Mouse (Mus musculus): ENCODE measurements around the gene Hoxb1. TPM values are rescaled to one million over a fixed set of nuclear protein-coding genes. Genes with fewer than 3 reads are reported as not detected.

Gene Hoxb1
- polyA plus RNA-seq, 1 experiment: not detected

DNA sequence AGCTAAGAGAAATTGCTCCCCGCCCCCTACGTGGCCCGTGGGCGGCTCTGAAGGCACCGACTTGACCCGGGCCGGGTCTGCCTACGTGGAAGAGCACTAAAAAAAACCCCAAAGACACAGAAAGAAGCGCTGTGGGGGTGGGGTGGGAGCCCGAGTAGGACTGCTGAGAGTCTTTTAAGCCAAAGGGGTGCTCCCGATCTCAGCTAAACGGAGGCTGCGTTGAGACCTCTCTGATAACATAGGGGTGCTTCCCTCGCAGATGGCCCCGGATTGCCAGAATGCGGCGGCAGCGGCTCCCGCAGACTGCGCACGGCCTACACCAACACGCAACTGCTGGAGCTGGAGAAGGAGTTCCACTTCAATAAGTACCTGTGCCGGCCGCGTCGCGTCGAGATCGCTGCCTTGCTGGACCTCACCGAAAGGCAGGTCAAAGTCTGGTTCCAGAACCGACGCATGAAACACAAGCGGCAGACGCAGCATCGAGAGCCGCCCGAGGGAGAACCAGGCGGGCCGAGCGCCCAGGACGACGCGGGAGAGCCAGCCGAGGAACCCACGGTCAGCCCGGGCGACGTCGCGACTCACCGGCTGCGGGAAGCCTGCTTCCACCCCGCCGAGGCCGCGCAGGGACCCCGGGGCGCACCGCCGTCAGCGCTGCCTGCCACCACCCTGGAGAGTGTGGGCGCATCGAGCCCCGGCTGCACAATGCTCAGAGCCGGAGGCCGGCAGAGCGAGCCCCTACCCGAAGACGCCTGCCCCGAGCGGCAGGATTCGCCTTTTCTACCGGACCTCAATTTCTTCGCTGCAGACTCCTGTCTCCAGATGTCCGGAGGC is 12.6 kb upstream of the Hoxb1 start:
- TF ChIP-seq E2F4 (IDR thresholded peaks at IDR 0.05; ENCODE audit: insufficient read depth) (no peak), POLR2A (IDR thresholded peaks at IDR 0.05; ENCODE audit: insufficient read length, low read depth) (no peak), POLR2AphosphoS2 (IDR thresholded peaks at IDR 0.05; ENCODE audit: insufficient read length, low read depth) (no peak), MYOD1 (IDR thresholded peaks at IDR 0.05; ENCODE audit: control insufficient read depth in 1 of 3, insufficient read length in 2 of 3, low read depth in 2 of 3) (no peak), MAX (IDR thresholded peaks at IDR 0.05; ENCODE audit: low read depth) (no peak), REST (IDR thresholded peaks at IDR 0.05; ENCODE audit: insufficient read depth, insufficient read length) (no peak), CEBPB (IDR thresholded peaks at IDR 0.05; ENCODE audit: insufficient read depth, poor library complexity, severe bottlenecking) (no peak), USF1 (IDR thresholded peaks at IDR 0.05; ENCODE audit: low read depth) (no peak), TCF3 (IDR thresholded peaks at IDR 0.05; ENCODE audit: insufficient read length, low read depth) (no peak), TCF12 (IDR thresholded peaks at IDR 0.05; ENCODE audit: insufficient read depth, poor library complexity, severe bottlenecking) (no peak), MYOG (IDR thresholded peaks at IDR 0.05; ENCODE audit: control insufficient read depth in 1 of 3, insufficient read depth in 1 of 3, insufficient read length in 2 of 3, low read depth in 2 of 3) (no peak)
- Histone ChIP-seq H3K4me2 (ENCODE audit: low read depth) (no peak overlapping the region), H3K36me3 (ENCODE audit: control insufficient read depth, insufficient read depth) (no peaks in the 10 kb centered on the region), H3K27me3 (ENCODE audit: control insufficient read depth, insufficient read depth, insufficient read length) (peaks cover 62% of the 10 kb centered on the region), H3K4me3 (no peak overlapping the region), H3ac (ENCODE audit: control insufficient read depth, insufficient read length) (no peak overlapping the region), H3K79me2 (ENCODE audit: control insufficient read depth, insufficient read depth) (no peaks in the 10 kb centered on the region)

DNA sequence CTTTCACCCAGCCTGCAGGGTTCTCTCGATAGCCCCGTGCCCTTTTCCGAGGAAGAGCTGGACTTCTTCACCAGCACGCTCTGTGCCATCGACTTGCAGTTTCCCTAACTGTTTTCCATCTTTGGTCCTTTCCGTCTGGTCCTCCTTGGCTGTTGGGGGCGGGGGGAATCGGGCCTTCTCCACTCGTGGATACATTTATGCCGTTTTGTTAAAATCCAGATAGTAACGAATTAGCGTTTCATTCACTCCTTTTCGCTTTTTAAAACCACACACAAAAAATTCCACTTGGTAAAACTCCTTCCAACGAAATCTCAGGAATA is 12.1 kb upstream of the Hoxb1 start:
- Histone ChIP-seq H3K27me3 (ENCODE audit: control insufficient read depth, insufficient read depth, insufficient read length) (peaks cover 61% of the 10 kb centered on the region), H3K36me3 (ENCODE audit: control insufficient read depth, insufficient read depth) (no peaks in the 10 kb centered on the region), H3K79me2 (ENCODE audit: control insufficient read depth, insufficient read depth) (no peaks in the 10 kb centered on the region), H3K4me3 (no peak overlapping the region), H3ac (ENCODE audit: control insufficient read depth, insufficient read length) (no peak overlapping the region), H3K4me2 (ENCODE audit: low read depth) (no peak overlapping the region)
- TF ChIP-seq E2F4 (IDR thresholded peaks at IDR 0.05; ENCODE audit: insufficient read depth) (no peak), CEBPB (IDR thresholded peaks at IDR 0.05; ENCODE audit: insufficient read depth, poor library complexity, severe bottlenecking) (no peak), MYOG (IDR thresholded peaks at IDR 0.05; ENCODE audit: control insufficient read depth in 1 of 3, insufficient read depth in 1 of 3, insufficient read length in 2 of 3, low read depth in 2 of 3) (no peak), MYOD1 (IDR thresholded peaks at IDR 0.05; ENCODE audit: control insufficient read depth in 1 of 3, insufficient read length in 2 of 3, low read depth in 2 of 3) (no peak), POLR2AphosphoS2 (IDR thresholded peaks at IDR 0.05; ENCODE audit: insufficient read length, low read depth) (no peak), TCF12 (IDR thresholded peaks at IDR 0.05; ENCODE audit: insufficient read depth, poor library complexity, severe bottlenecking) (no peak), USF1 (IDR thresholded peaks at IDR 0.05; ENCODE audit: low read depth) (no peak), TCF3 (IDR thresholded peaks at IDR 0.05; ENCODE audit: insufficient read length, low read depth) (no peak), MAX (IDR thresholded peaks at IDR 0.05; ENCODE audit: low read depth) (no peak), POLR2A (IDR thresholded peaks at IDR 0.05; ENCODE audit: insufficient read length, low read depth) (no peak), SRF (IDR thresholded peaks at IDR 0.05; ENCODE audit: control insufficient read depth, insufficient read length, low read depth) (no peak), REST (IDR thresholded peaks at IDR 0.05; ENCODE audit: insufficient read depth, insufficient read length) (no peak)

DNA sequence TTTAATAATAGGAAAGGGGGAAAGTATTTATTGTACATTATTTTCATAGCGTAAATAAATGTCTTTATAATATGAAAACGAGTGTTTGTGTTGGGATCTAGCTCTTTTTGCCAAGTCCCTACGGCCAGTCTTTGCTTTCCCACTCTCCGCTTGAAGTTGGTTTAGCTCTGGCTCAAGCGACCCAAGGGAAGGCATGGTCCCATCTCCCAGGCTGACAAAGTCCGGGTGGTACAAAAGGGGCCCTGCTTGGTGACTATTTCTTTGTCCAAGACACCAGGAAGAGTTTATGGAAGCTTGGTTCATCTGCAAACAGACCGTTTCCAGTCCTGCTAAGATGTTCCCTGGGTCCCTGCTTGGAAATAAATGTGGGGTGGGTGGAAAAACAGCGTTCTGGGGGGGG is 11.6 kb upstream of the Hoxb1 start:
- Histone ChIP-seq H3K4me3 (no peak overlapping the region), H3ac (ENCODE audit: control insufficient read depth, insufficient read length) (no peak overlapping the region), H3K36me3 (ENCODE audit: control insufficient read depth, insufficient read depth) (no peaks in the 10 kb centered on the region), H3K4me2 (ENCODE audit: low read depth) (no peak overlapping the region), H3K27me3 (ENCODE audit: control insufficient read depth, insufficient read depth, insufficient read length) (peaks cover 61% of the 10 kb centered on the region), H3K79me2 (ENCODE audit: control insufficient read depth, insufficient read depth) (no peaks in the 10 kb centered on the region)
- TF ChIP-seq SRF (IDR thresholded peaks at IDR 0.05; ENCODE audit: control insufficient read depth, insufficient read length, low read depth) (no peak), POLR2AphosphoS2 (IDR thresholded peaks at IDR 0.05; ENCODE audit: insufficient read length, low read depth) (no peak), USF1 (IDR thresholded peaks at IDR 0.05; ENCODE audit: low read depth) (no peak), MAX (IDR thresholded peaks at IDR 0.05; ENCODE audit: low read depth) (no peak)

DNA sequence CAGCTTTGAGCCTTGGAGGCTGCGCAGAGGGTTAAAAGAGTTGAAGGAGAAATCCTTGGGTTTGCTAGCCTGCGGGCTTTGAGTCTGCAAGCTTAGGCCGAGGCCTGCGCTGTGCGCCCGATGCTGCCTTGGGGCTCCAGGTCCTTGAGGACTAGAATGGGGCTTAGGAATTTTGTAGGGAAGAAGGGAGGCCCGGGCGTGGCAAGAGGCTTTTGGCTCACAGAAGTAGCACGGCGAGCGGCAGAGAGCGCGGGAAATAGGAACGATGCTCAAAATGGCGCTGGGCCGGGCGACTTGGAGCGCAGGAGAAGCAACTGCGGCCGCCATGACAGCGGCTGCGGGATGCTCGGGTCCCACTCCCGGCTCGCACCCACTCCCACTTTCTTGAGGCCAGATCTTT is 11.2 kb upstream of the Hoxb1 start:
- Histone ChIP-seq H3K36me3 (ENCODE audit: control insufficient read depth, insufficient read depth) (no peaks in the 10 kb centered on the region), H3K79me2 (ENCODE audit: control insufficient read depth, insufficient read depth) (no peaks in the 10 kb centered on the region), H3K27me3 (ENCODE audit: control insufficient read depth, insufficient read depth, insufficient read length) (peaks cover 63% of the 10 kb centered on the region), H3K4me2 (ENCODE audit: low read depth) (no peak overlapping the region), H3ac (ENCODE audit: control insufficient read depth, insufficient read length) (no peak overlapping the region), H3K4me3 (no peak overlapping the region)
- TF ChIP-seq USF1 (IDR thresholded peaks at IDR 0.05; ENCODE audit: low read depth): no peak
- TF ChIP-seq POLR2A (IDR thresholded peaks at IDR 0.05; ENCODE audit: insufficient read length, low read depth): no peak
- no peak for TF ChIP-seq MYOD1 (IDR thresholded peaks at IDR 0.05; ENCODE audit: control insufficient read depth in 1 of 3, insufficient read length in 2 of 3, low read depth in 2 of 3)
- no peak for TF ChIP-seq TCF12 (IDR thresholded peaks at IDR 0.05; ENCODE audit: insufficient read depth, poor library complexity, severe bottlenecking)
- TF ChIP-seq MAX (IDR thresholded peaks at IDR 0.05; ENCODE audit: low read depth): no peak

DNA sequence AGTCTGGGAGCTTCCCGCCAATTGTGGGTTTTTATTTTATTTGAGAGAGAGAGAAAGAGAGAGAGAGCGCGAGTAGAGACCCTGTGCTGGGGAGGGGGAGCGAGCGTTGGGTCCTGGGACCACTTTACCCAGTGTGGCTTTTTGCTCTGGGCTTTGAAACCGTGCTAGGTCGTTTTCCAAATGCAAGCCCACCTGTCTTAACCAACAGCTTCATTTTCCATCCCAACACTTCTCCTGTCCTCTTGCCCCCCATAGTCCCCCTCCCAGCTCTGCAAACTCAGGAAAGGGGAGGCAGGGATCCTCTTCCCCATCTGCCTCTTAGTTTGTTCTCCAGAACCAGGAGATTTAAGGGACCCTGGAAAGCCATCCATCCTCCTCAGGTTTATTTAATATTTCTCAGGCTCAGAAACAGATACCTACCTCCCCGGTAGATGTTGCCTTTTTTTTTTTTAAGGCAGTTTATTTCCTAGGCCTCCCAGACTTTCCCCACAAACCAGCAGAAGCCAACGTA is 10.7 kb upstream of the Hoxb1 start:
- peaks cover 62% of the 10 kb centered on the region for H3K27me3 ChIP-seq (ENCODE audit: control insufficient read depth, insufficient read depth, insufficient read length)
- H3ac ChIP-seq (ENCODE audit: control insufficient read depth, insufficient read length): no peak overlapping the region
- H3K4me3 ChIP-seq: no peak overlapping the region
- no peaks in the 10 kb centered on the region for H3K36me3 ChIP-seq (ENCODE audit: control insufficient read depth, insufficient read depth)
- no peak overlapping the region for H3K4me2 ChIP-seq (ENCODE audit: low read depth)
- H3K79me2 ChIP-seq (ENCODE audit: control insufficient read depth, insufficient read depth): no peaks in the 10 kb centered on the region
- no peak for TF ChIP-seq USF1 (IDR thresholded peaks at IDR 0.05; ENCODE audit: low read depth)
- no peak for TF ChIP-seq TCF3 (IDR thresholded peaks at IDR 0.05; ENCODE audit: insufficient read length, low read depth)
- TF ChIP-seq POLR2A (IDR thresholded peaks at IDR 0.05; ENCODE audit: insufficient read length, low read depth): no peak
- TF ChIP-seq TCF12 (IDR thresholded peaks at IDR 0.05; ENCODE audit: insufficient read depth, poor library complexity, severe bottlenecking): no peak
- TF ChIP-seq MAX (IDR thresholded peaks at IDR 0.05; ENCODE audit: low read depth): no peak
- no peak for TF ChIP-seq MYOD1 (IDR thresholded peaks at IDR 0.05; ENCODE audit: control insufficient read depth in 1 of 3, insufficient read length in 2 of 3, low read depth in 2 of 3)
- no peak for TF ChIP-seq CEBPB (IDR thresholded peaks at IDR 0.05; ENCODE audit: insufficient read depth, poor library complexity, severe bottlenecking)
- no peak for TF ChIP-seq SRF (IDR thresholded peaks at IDR 0.05; ENCODE audit: control insufficient read depth, insufficient read length, low read depth)
- no peak for TF ChIP-seq REST (IDR thresholded peaks at IDR 0.05; ENCODE audit: insufficient read depth, insufficient read length)
- no peak for TF ChIP-seq E2F4 (IDR thresholded peaks at IDR 0.05; ENCODE audit: insufficient read depth)
- TF ChIP-seq POLR2AphosphoS2 (IDR thresholded peaks at IDR 0.05; ENCODE audit: insufficient read length, low read depth): no peak
- TF ChIP-seq MYOG (IDR thresholded peaks at IDR 0.05; ENCODE audit: control insufficient read depth in 1 of 3, insufficient read depth in 1 of 3, insufficient read length in 2 of 3, low read depth in 2 of 3): no peak

All from myocyte (in vitro differentiated cells).